Mouse (Mus musculus) lung, embryonic 16.5 days (tissue): ENCODE data around the gene Lyzl4. TPM values are rescaled to one million over a fixed set of nuclear protein-coding genes. Genes with fewer than 3 reads are reported as not detected.

Experiments used
- ATAC-seq: fragments of 200-750 bp; cut with Nextera tagmentation; 2 replicates; pipeline ENCODE4 v1.8.0; 2017; ENCODE audit warnings: low read depth, mild to moderate bottlenecking, moderate library complexity
- H3K27ac ChIP-seq: fragments of 300-500 bp; sonication (generic); 2 replicates; pipeline ENCODE4 v1.5.1; 2014; ENCODE audit warnings: mild to moderate bottlenecking, control low read depth, low read length
- H3K27me3 ChIP-seq: fragments of 300-500 bp; sonication (generic); 2 replicates; pipeline ENCODE4 v1.6.1; 2014; ENCODE audit warnings: low read depth, low read length, mixed read lengths; ENCODE audit not compliant: control insufficient read depth, insufficient read depth
- H3K36me3 ChIP-seq: fragments of 300-500 bp; sonication (generic); 2 replicates; pipeline ENCODE4 v1.6.1; 2014; ENCODE audit warnings: low read length; ENCODE audit not compliant: control insufficient read depth, insufficient read depth
- H3K4me1 ChIP-seq: fragments of 300-500 bp; sonication (generic); replicated peaks from 2 replicates; pipeline ENCODE4 v1.6.1; 2014; ENCODE audit warnings: low read length, mixed read lengths; ENCODE audit not compliant: control insufficient read depth, insufficient read depth
- H3K4me2 ChIP-seq: fragments of 300-500 bp; sonication (generic); 2 replicates; pipeline ENCODE4 v1.6.1; 2014; ENCODE audit warnings: low read depth, low read length, control low read depth
- H3K4me3 ChIP-seq: fragments of 300-500 bp; sonication (generic); 2 replicates; pipeline ENCODE4 v1.5.1; 2014; ENCODE audit warnings: mild to moderate bottlenecking, low read length, control low read depth
- H3K9ac ChIP-seq: fragments of 300-500 bp; sonication (generic); 2 replicates; pipeline ENCODE4 v1.6.1; 2014; ENCODE audit warnings: low read length, control low read depth
- H3K9me3 ChIP-seq: fragments of 300-500 bp; sonication (generic); 2 replicates; pipeline ENCODE4 v1.6.1; 2016; ENCODE audit warnings: low read length; ENCODE audit not compliant: control insufficient read depth
- WGBS: fragments of 180-500 bp; shearing (Covaris S2); extraction: QIAGEN DNeasy Blood & Tissue Kit; methylation state at CpG from one replicate; pipeline ENCODE4 v1.1.7; 2014; 5-methylcytosine and 5-hydroxymethylcytosine counted together
- polyA plus RNA-seq: library from polyadenylated mRNA; unstranded; fragments of >200 nt; fragmentation: Nextera tagmentation; extraction: Ambion mirVana; gene quantifications from 2 replicates; pipeline ENCODE4 v1.2.1, GENCODE M21; 2015

Lyzl4 gene
- polyA plus RNA-seq, 1 experiment from 2014 or later: not detected

DNA sequence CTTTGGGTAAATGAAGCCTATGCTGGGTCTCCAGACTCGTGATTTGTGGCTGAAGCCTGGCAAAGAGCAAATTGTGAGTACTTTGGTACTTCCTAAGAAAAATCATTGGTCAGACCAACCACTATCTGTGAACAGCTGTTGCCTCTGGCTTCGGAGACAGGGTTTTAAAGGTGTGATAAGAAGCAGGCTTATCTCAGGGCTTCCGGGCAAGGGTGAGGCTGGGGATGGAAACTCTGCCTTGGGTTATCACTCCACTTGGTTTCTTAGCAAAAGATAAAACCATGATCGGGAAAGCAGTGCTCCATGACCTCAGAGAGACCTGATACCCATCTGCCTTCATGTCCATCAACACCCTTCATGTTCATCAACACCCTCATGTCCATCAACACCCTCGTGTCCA is 92.9 kb downstream of the Lyzl4 start:
- Histone ChIP-seq H3K27ac (no peak overlapping the region), H3K4me2 (no peak overlapping the region), H3K36me3 (no peaks in the 10 kb centered on the region), H3K9me3 (no peaks in the 10 kb centered on the region), H3K27me3 (no peaks in the 10 kb centered on the region), H3K4me1 (no peaks in the 10 kb centered on the region; the same call in 1 of the 2 replicates), H3K4me3 (no peak overlapping the region), H3K9ac (no peak overlapping the region)
- no peak for ATAC-seq
- 34% methylated on average over 5 of the region's 5 CpGs for WGBS

DNA sequence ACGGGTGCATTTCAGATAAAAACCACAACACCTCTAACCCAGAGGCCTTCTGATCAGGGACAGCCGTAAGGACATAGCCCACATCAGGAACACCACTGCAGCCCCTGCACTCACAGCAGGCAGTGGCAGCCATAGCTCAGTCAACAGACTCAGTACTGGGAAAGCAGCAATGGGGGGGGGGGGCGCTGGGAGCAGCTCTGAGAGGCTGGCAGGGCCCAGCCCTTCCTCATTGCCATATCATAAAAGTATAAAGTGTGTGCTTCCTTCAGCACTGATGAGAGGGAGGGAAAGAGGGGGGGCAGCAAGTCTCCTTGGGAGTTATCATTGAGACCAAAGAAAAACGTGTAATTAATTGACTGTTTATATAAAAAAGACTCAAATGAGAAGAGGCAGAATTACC is 94.5 kb downstream of the Lyzl4 start:
- no peaks in the 10 kb centered on the region for H3K36me3 ChIP-seq
- H3K4me3 ChIP-seq: no peak overlapping the region
- ATAC-seq: no peak
- H3K9me3 ChIP-seq: no peaks in the 10 kb centered on the region
- H3K4me2 ChIP-seq: no peak overlapping the region
- no peaks in the 10 kb centered on the region for H3K4me1 ChIP-seq
- 44% methylated on average over 4 of the region's 4 CpGs for WGBS
- no peak overlapping the region for H3K27ac ChIP-seq
- no peaks in the 10 kb centered on the region for H3K27me3 ChIP-seq
- H3K9ac ChIP-seq: no peak overlapping the region

DNA sequence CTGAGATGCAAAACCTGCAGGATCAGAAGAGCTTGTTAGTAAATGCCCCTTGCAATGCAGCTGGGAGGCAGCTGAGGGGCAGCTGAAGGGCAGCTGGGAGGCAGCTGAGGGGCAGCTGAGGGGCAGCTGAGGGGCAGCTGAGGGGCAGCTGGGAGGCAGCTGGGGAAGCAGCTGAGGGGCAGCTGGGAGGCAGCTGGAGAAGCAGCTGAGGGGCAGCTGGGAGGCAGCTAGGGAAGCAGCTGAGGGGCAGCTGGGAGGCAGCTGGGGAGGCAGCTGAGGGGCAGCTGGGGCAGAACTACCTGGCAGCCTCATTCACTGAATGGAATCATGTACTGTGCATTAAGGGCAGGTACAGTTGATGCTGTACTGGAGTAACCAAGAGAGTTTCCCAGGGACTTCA is 100.4 kb downstream of the Lyzl4 start:
- no peak overlapping the region for H3K4me2 ChIP-seq
- peaks cover 3% of the 10 kb centered on the region for H3K9me3 ChIP-seq
- no peaks in the 10 kb centered on the region for H3K4me1 ChIP-seq
- no peak overlapping the region for H3K4me3 ChIP-seq
- no peak overlapping the region for H3K9ac ChIP-seq
- H3K27ac ChIP-seq: no peak overlapping the region
- ATAC-seq: no peak
- H3K36me3 ChIP-seq: no peaks in the 10 kb centered on the region
- H3K27me3 ChIP-seq: no peaks in the 10 kb centered on the region

DNA sequence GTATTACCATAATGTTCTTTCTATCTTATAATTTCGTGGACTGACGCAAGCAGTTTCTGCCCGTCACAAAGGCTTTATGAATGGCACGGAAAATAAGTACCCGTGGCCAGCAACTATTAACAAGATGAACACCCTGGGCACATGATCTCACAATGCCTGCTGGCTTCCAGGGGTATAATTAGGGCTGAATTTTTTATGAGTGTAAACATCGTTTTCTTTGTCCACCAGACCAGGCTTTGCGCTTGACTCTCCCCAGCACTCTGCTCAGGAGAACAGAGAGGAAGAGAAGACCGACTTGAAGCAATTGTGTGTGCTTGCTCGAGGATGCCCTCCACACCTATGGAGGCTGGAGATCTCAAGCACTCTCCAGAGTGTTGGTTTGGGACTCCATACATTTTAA is 109.3 kb downstream of the Lyzl4 start:
- peak; percentile 83 for ATAC-seq
- no peak overlapping the region for H3K4me2 ChIP-seq
- H3K27ac ChIP-seq: no peak overlapping the region
- H3K27me3 ChIP-seq: no peaks in the 10 kb centered on the region
- H3K4me1 ChIP-seq: peaks cover 3% of the 10 kb centered on the region; the same call in 1 of the 2 replicates
- no peak overlapping the region for H3K9ac ChIP-seq
- H3K4me3 ChIP-seq: no peak overlapping the region
- peaks cover 5% of the 10 kb centered on the region for H3K9me3 ChIP-seq
- 72% methylated on average over 9 of the region's 9 CpGs for WGBS
- H3K36me3 ChIP-seq: no peaks in the 10 kb centered on the region

DNA sequence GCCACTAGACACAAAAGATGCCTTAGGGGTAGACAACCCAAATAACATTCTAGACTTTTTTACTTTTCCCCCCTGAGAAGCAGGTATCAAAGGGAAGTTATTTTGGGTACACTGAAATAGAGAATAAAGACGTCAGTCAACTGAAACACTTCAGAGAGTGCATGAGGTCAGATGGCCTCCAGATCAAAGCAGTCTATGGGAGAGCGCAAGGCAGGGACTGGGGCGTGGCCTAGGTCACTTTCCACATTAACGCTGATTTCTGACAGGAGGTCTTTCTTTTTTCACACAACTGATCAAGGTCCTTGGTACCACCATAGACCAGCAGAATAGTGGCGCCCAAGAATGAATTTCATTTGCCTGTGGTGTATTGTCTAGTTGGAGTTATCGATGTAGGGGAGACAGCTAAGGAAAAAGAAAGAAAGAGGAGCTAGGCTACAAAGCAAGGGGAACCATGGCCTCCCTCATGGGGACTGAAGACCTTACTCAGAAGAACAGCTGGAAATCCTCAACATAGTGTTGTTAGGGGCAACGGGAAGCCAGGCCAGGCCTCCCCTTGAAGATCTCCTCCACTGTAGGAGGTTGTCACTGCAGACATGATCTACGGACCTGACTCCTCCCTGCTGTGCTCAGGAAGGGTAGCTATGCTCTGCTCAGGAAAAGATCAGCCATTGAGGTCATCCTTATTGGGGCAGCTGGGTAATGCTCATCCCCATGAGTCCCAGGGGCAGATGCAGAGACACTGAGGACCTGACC is 113.1 kb downstream of the Lyzl4 start:
- no peak overlapping the region for H3K4me3 ChIP-seq
- 51% methylated on average over 8 of the region's 8 CpGs for WGBS
- H3K27me3 ChIP-seq: no peaks in the 10 kb centered on the region
- H3K4me1 ChIP-seq: peaks cover 3% of the 10 kb centered on the region; the same call in 1 of the 2 replicates
- no peak overlapping the region for H3K9ac ChIP-seq
- H3K9me3 ChIP-seq: no peaks in the 10 kb centered on the region
- ATAC-seq: no peak
- H3K27ac ChIP-seq: no peak overlapping the region
- no peaks in the 10 kb centered on the region for H3K36me3 ChIP-seq
- no peak overlapping the region for H3K4me2 ChIP-seq

Other genes with a start within 250 kb of the Lyzl4 start
- gene Cck, start 146.4 kb downstream of the Lyzl4 start, polyA plus RNA-seq: 0.38 and 0.52 TPM in 2 replicates
- gene Vipr1, start 620 bp upstream of the Lyzl4 start, polyA plus RNA-seq: 0.36 and 0.50 TPM in 2 replicates
- 9.2 and 10.0 TPM in 2 replicates for gene Sec22c, start 63.4 kb upstream of the Lyzl4 start, polyA plus RNA-seq
- 94.0 and 104 TPM in 2 replicates for gene Ss18l2, start 68.2 kb upstream of the Lyzl4 start, polyA plus RNA-seq
- gene Nktr, start 77.1 kb upstream of the Lyzl4 start, polyA plus RNA-seq: 61.9 and 69.5 TPM in 2 replicates
- gene Zfp651, start 117.2 kb upstream of the Lyzl4 start, polyA plus RNA-seq: 7.3 and 7.4 TPM in 2 replicates
- 0.57 and 2.2 TPM in 2 replicates for gene Klhl40, start 135.5 kb upstream of the Lyzl4 start, polyA plus RNA-seq
- 1.4 and 2.4 TPM in 2 replicates for gene Hhatl, start 150.4 kb upstream of the Lyzl4 start, polyA plus RNA-seq
- 2.0 and 2.4 TPM in 2 replicates for gene Ccdc13, start 197.4 kb upstream of the Lyzl4 start, polyA plus RNA-seq
- gene Higd1a, start 216.3 kb upstream of the Lyzl4 start, polyA plus RNA-seq: 152 and 166 TPM in 2 replicates